Mouse (Mus musculus) thymus, adult 2 months (tissue): Measurements from ENCODE around the gene B230219D22Rik.

ENCODE experiments used
- CTCF ChIP-seq: fragments of 200-500 bp; IDR thresholded peaks from 2 replicates; pipeline ENCODE4 v1.5.1; 2012; ENCODE audit warnings: mild to moderate bottlenecking, control low read depth, low read length, moderate library complexity, borderline replicate concordance; ENCODE audit not compliant: control insufficient read depth, poor library complexity, insufficient read depth; ENCODE audit errors: extremely low read depth
- POLR2A ChIP-seq: fragments of 200-500 bp; IDR thresholded peaks from 2 replicates; pipeline ENCODE4 v1.6.1; 2012; ENCODE audit warnings: mild to moderate bottlenecking, low read length, control low read depth, moderate library complexity; ENCODE audit not compliant: control insufficient read depth, poor library complexity, insufficient read depth; ENCODE audit errors: extremely low read depth

GRCm38 (mm10) chr13:55668550-55668949 is 24.4 kb upstream of the B230219D22Rik start:
- TF ChIP-seq POLR2A (no peak), CTCF (peak; percentile 71; the same call in 1 of the 2 replicates)
